Mouse (Mus musculus): ENCODE results near the gene Crtc3. TPM values are rescaled to one million over a fixed set of nuclear protein-coding genes. Genes with fewer than 3 reads are reported as not detected.

Gene Crtc3
- polyA plus RNA-seq, 1 experiment from 2014 or later, result 4.1 TPM

DNA sequence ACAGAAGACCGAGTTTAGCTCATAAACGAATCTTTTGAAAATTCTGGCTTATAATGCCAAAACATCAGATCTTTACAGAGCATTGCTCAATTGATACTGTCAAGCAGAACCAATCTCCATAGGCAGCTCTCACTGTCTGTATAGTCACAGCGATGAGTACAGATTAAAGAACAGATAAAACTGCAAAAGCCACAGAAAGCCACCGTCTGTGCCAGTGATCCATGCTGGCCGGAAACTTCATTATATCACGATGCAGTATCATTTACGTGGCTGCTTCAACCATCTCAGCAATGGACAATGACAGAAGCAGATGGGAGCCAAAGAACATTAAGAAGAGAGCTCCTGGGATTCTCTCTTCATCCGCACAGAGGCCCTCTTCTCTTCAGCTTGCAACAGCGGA is 53.9 kb downstream of the Crtc3 start:
- H3K36me3 ChIP-seq (replicated peaks; ENCODE audit: insufficient read depth, low read length), result no peaks in the 10 kb centered on the region
- no peak overlapping the region for H3K27ac ChIP-seq (ENCODE audit: low read depth)
- H3K4me2 ChIP-seq (ENCODE audit: low read depth, low read length), result no peak overlapping the region
- TF ChIP-seq EP300 (IDR thresholded peaks at IDR 0.05; ENCODE audit: low read depth), result no peak
- no peak for TF ChIP-seq CTCF (IDR thresholded peaks at IDR 0.05; ENCODE audit: low read depth)
- DNase-seq (no peak), ATAC-seq (no peak)
- no peaks in the 10 kb centered on the region for H3K27me3 ChIP-seq (ENCODE audit: insufficient read depth, low read length)
- H3K4me1 ChIP-seq (ENCODE audit: insufficient read depth), result peaks cover 34% of the 10 kb centered on the region
- H3K9ac ChIP-seq (replicated peaks), result no peak overlapping the region
- H3K9me3 ChIP-seq (ENCODE audit: low read length), result no peaks in the 10 kb centered on the region
- WGBS (ENCODE audit: insufficient replicate concordance), result 61% methylated on average over 9 of the region's 9 CpGs
- no peak overlapping the region for H3K4me3 ChIP-seq (ENCODE audit: low read depth, low read length)

DNA sequence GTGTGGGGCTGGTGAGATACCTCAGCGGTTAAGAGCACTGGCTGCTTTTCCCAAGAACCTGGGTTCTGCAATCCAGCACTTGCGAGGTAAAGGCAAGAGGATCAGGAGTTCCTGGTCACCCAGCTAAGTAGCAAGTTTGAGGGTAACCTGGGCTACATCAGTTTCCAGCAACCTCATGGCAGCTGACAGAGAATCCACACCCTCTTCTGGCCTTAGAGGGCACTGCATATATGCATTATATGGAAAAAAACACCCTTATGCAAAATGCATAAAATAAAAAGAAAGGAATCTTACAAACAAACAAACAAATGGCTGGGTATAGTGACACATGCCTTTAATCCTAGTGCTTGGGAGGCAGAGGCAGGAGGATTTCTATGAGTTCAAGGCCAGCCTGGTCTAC is 55.0 kb downstream of the Crtc3 start:
- WGBS (ENCODE audit: insufficient replicate concordance), result 76% methylated on average over 2 of the region's 2 CpGs
- no peak overlapping the region for H3K27ac ChIP-seq (ENCODE audit: low read depth)
- DNase-seq (no peak), ATAC-seq (no peak)
- H3K4me2 ChIP-seq (ENCODE audit: low read depth, low read length), result no peak overlapping the region
- peaks cover 44% of the 10 kb centered on the region for H3K4me1 ChIP-seq (ENCODE audit: insufficient read depth)
- no peaks in the 10 kb centered on the region for H3K27me3 ChIP-seq (ENCODE audit: insufficient read depth, low read length)
- TF ChIP-seq CTCF (IDR thresholded peaks at IDR 0.05; ENCODE audit: low read depth) (peak; percentile 45), EP300 (IDR thresholded peaks at IDR 0.05; ENCODE audit: low read depth) (no peak)
- no peaks in the 10 kb centered on the region for H3K36me3 ChIP-seq (replicated peaks; ENCODE audit: insufficient read depth, low read length)
- H3K9ac ChIP-seq (replicated peaks), result no peak overlapping the region
- no peak overlapping the region for H3K4me3 ChIP-seq (ENCODE audit: low read depth, low read length)
- no peaks in the 10 kb centered on the region for H3K9me3 ChIP-seq (ENCODE audit: low read length)

DNA sequence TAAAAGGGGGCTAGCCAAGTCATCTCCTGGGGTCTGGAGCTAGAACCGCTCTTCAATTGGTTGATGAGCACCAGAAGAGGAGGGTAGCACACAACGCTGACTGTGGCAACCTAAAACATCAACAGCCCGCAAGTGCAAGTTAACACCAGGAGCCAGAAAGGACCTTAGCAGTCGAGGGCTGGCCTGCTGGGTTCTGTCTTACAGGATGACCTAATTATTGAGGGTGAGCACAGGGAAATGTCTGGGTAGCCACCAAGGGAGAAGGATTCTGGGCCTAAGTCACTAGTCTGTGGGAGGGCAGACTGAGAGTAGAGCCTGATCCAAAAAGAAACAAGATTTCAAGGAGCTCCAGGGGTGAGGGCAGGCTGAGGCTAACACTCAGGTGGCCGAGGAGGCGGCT is 56.7 kb downstream of the Crtc3 start:
- no peaks in the 10 kb centered on the region for H3K36me3 ChIP-seq (replicated peaks; ENCODE audit: insufficient read depth, low read length)
- no peaks in the 10 kb centered on the region for H3K9me3 ChIP-seq (ENCODE audit: low read length)
- 71% methylated on average over 6 of the region's 6 CpGs for WGBS (ENCODE audit: insufficient replicate concordance)
- no peaks in the 10 kb centered on the region for H3K27me3 ChIP-seq (ENCODE audit: insufficient read depth, low read length)
- H3K4me1 ChIP-seq (ENCODE audit: insufficient read depth), result peaks cover 42% of the 10 kb centered on the region
- TF ChIP-seq CTCF (IDR thresholded peaks at IDR 0.05; ENCODE audit: low read depth) (no peak), EP300 (IDR thresholded peaks at IDR 0.05; ENCODE audit: low read depth) (no peak)
- no peak for ATAC-seq
- no peak overlapping the region for H3K9ac ChIP-seq (replicated peaks)
- H3K27ac ChIP-seq (ENCODE audit: low read depth), result no peak overlapping the region
- no peak overlapping the region for H3K4me3 ChIP-seq (ENCODE audit: low read depth, low read length)
- no peak overlapping the region for H3K4me2 ChIP-seq (ENCODE audit: low read depth, low read length)
- no peak for DNase-seq

DNA sequence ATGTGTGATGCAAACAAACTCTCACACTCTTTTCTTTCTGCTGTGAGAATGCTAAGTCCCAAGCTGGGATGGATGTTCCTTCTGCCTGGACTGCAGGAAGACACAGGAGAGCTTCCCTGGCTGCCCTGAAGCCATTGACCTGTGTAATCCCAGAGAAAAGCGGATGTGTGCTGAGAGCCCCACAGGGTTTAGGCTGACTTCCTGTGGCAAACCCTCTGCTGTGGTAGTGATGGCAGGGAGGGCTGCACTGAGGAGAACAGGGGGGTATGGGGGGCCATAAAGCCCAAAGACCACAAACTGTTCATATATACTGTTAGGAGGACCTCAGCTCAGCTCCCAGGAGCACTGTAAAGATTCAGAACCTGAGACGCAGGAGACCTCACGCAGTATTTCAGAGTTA is 57.3 kb downstream of the Crtc3 start:
- no peak for ATAC-seq

DNA sequence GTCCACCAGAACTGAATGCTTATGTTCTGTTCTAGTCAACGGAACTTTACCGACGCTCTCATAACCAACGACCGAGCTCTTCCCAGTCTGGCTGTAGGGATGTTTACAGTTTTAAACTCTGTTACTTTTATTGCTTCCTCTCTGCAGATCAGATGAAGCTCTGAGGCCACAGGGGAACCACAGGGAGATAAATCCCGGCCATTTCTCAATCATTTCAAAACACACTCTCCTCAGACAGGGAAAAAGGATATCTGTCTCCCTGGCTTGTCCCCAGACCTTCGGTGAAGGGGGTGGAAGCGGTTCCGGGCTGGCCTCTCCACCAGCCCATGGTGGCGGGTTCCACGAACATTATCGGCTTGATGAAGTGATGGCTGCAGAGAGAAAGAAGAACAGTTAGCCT is 59.3 kb downstream of the Crtc3 start:
- H3K9me3 ChIP-seq (ENCODE audit: low read length), result no peaks in the 10 kb centered on the region
- 0 out of 2 replicates have a peak, but pooled peaks have one; percentile 6 for ATAC-seq
- H3K4me2 ChIP-seq (ENCODE audit: low read depth, low read length), result peak overlapping the region; percentile 57
- WGBS (ENCODE audit: insufficient replicate concordance), result 25% methylated on average over 12 of the region's 12 CpGs
- H3K27ac ChIP-seq (ENCODE audit: low read depth), result peak overlapping the region; percentile 80
- TF ChIP-seq CTCF (IDR thresholded peaks at IDR 0.05; ENCODE audit: low read depth) (no peak), EP300 (IDR thresholded peaks at IDR 0.05; ENCODE audit: low read depth) (no peak)
- H3K36me3 ChIP-seq (replicated peaks; ENCODE audit: insufficient read depth, low read length), result no peaks in the 10 kb centered on the region
- no peaks in the 10 kb centered on the region for H3K27me3 ChIP-seq (ENCODE audit: insufficient read depth, low read length)
- no peak overlapping the region for H3K4me3 ChIP-seq (ENCODE audit: low read depth, low read length)
- H3K9ac ChIP-seq (replicated peaks), result peak overlapping the region; percentile 39; the same call in 1 of the 2 replicates
- peaks cover 31% of the 10 kb centered on the region for H3K4me1 ChIP-seq (ENCODE audit: insufficient read depth)
- DNase-seq, result no peak

More for the DNA sequence above, 57.3 kb downstream of the Crtc3 start:
- no peaks in the 10 kb centered on the region for H3K36me3 ChIP-seq (replicated peaks; ENCODE audit: insufficient read depth, low read length)
- no peak overlapping the region for H3K4me3 ChIP-seq (ENCODE audit: low read depth, low read length)
- no peak overlapping the region for H3K27ac ChIP-seq (ENCODE audit: low read depth)
- WGBS (ENCODE audit: insufficient replicate concordance), result 48% methylated on average over 3 of the region's 3 CpGs
- peak overlapping the region; percentile 1; the same call in 1 of the 2 replicates for H3K9ac ChIP-seq (replicated peaks)
- no peak for TF ChIP-seq EP300 (IDR thresholded peaks at IDR 0.05; ENCODE audit: low read depth)
- no peak for TF ChIP-seq CTCF (IDR thresholded peaks at IDR 0.05; ENCODE audit: low read depth)
- peaks cover 36% of the 10 kb centered on the region for H3K4me1 ChIP-seq (ENCODE audit: insufficient read depth)
- no peak for DNase-seq
- no peaks in the 10 kb centered on the region for H3K27me3 ChIP-seq (ENCODE audit: insufficient read depth, low read length)
- H3K4me2 ChIP-seq (ENCODE audit: low read depth, low read length), result no peak overlapping the region
- no peaks in the 10 kb centered on the region for H3K9me3 ChIP-seq (ENCODE audit: low read length)

DNA sequence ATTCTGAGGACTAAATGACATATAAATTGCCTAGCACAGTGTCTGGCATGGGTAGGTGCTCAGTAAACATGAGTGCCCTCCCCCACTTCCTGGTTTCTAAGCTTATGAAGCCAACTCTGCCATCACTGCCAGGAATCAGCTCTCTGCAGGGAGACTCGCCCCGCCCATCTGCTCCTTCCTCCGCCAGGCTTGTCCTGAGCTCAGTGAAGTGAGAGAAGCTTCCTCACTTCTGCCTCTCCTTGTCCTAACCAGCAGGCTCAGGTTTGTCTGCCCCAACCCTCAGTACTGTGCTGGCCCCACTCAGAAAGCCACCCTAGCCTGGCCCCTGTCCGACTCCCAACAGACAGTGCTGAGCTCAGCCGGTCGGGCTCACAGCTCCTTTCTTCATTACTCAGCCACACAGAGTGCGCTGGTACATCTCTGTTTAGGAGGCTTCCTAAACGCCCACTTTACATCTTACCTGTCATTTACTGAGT is 59.9 kb downstream of the Crtc3 start:
- H3K4me1 ChIP-seq (ENCODE audit: insufficient read depth), result peaks cover 31% of the 10 kb centered on the region
- peak; percentile 70 for ATAC-seq
- no peak overlapping the region for H3K4me3 ChIP-seq (ENCODE audit: low read depth, low read length)
- DNase-seq, result peak; percentile 75
- H3K9me3 ChIP-seq (ENCODE audit: low read length), result no peaks in the 10 kb centered on the region
- no peaks in the 10 kb centered on the region for H3K27me3 ChIP-seq (ENCODE audit: insufficient read depth, low read length)
- H3K4me2 ChIP-seq (ENCODE audit: low read depth, low read length), result peak overlapping the region; percentile 57
- H3K36me3 ChIP-seq (replicated peaks; ENCODE audit: insufficient read depth, low read length), result no peaks in the 10 kb centered on the region
- H3K27ac ChIP-seq (ENCODE audit: low read depth), result peak overlapping the region; percentile 80
- peak overlapping the region; percentile 39; the same call in 1 of the 2 replicates for H3K9ac ChIP-seq (replicated peaks)
- TF ChIP-seq EP300 (IDR thresholded peaks at IDR 0.05; ENCODE audit: low read depth) (no peak), CTCF (IDR thresholded peaks at IDR 0.05; ENCODE audit: low read depth) (no peak)
- 31% methylated on average over 8 of the region's 8 CpGs for WGBS (ENCODE audit: insufficient replicate concordance)

Data from liver, postnatal 0 days (tissue).